Mouse (Mus musculus): Measurements from ENCODE around the gene Zkscan5.
A peak's percentile ranks its signal among the peaks of the same experiment; 100 is the strongest.
"Not testable (repeated sequence)": the region's sequence is repeated elsewhere in the genome, so short reads cannot be mapped to it uniquely, and the experiment has no call there.

The Zkscan5 gene

GRCm38 (mm10) chr5:145213505-145213904 lies 9.1 kb downstream of the Zkscan5 start:
- no peak for DNase-seq (ENCODE audit: low spot score)

- no peak for DNase-seq (ENCODE audit: low spot score)
Measured at GRCm38 (mm10) chr5:145214679-145215078, 10.3 kb downstream of the Zkscan5 start.

GRCm38 (mm10) chr5:145217746-145218145 lies 13.4 kb downstream of the Zkscan5 start:
- no peak for DNase-seq (ENCODE audit: low spot score)

GRCm38 (mm10) chr5:145218206-145218605 lies 13.8 kb downstream of the Zkscan5 start:
- DNase-seq (ENCODE audit: low spot score), result no peak

- DNase-seq (ENCODE audit: low spot score), result no peak
Measured at GRCm38 (mm10) chr5:145218671-145219070, 14.3 kb downstream of the Zkscan5 start.

- DNase-seq (ENCODE audit: low spot score), result no peak
Measured at GRCm38 (mm10) chr5:145219981-145220380, 15.6 kb downstream of the Zkscan5 start.

GRCm38 (mm10) chr5:145222840-145223239 lies 18.5 kb downstream of the Zkscan5 start:
- DNase-seq (ENCODE audit: low spot score), result no peak

GRCm38 (mm10) chr5:145223395-145223794 lies 19.0 kb downstream of the Zkscan5 start:
- no peak for DNase-seq (ENCODE audit: low spot score)

- DNase-seq (ENCODE audit: low spot score), result no peak
Measured at GRCm38 (mm10) chr5:145226453-145226852, 22.1 kb downstream of the Zkscan5 start.

- not testable (repeated sequence) for DNase-seq (ENCODE audit: low spot score)
Measured at GRCm38 (mm10) chr5:145229283-145229682, 24.9 kb downstream of the Zkscan5 start.

GRCm38 (mm10) chr5:145230641-145231040 lies 26.3 kb downstream of the Zkscan5 start:
- no peak for DNase-seq (ENCODE audit: low spot score)

- peak; percentile 92 for DNase-seq (ENCODE audit: low spot score)
Measured at GRCm38 (mm10) chr5:145231367-145231871, 27.1 kb downstream of the Zkscan5 start, which contains the start of gene Zfp655. Gene Zfp655, plus strand, starts transcription at chr5:145231715.

GRCm38 (mm10) chr5:145231893-145232411 lies 27.6 kb downstream of the Zkscan5 start:
- peak; percentile 34 for DNase-seq (ENCODE audit: low spot score)

GRCm38 (mm10) chr5:145234636-145235035 lies 30.3 kb downstream of the Zkscan5 start:
- DNase-seq (ENCODE audit: low spot score), result peak; percentile 30

- no peak for DNase-seq (ENCODE audit: low spot score)
Measured at GRCm38 (mm10) chr5:145249520-145249919, 45.2 kb downstream of the Zkscan5 start.

Measured in c-Kit-positive CD71-positive TER-119-positive erythroid progenitor cells, embryonic 14.5 days (primary cell).